Mouse (Mus musculus) neural tube, embryonic 13.5 days (tissue): ENCODE measurements around the gene Anks4b. TPM values are rescaled to one million over a fixed set of nuclear protein-coding genes. Genes with fewer than 3 reads are reported as not detected.

Experiments used
- ATAC-seq: fragments of 200-750 bp; cut with Nextera tagmentation; 2 replicates; pipeline ENCODE4 v1.8.0; 2017; ENCODE audit warnings: low read depth, mild to moderate bottlenecking, moderate TSS enrichment, moderate library complexity
- H3K27ac ChIP-seq: fragments of 300-500 bp; sonication (generic); replicated peaks from 2 replicates; pipeline ENCODE4 v1.5.1; 2015; ENCODE audit warnings: moderate library complexity, mild to moderate bottlenecking, inconsistent platforms
- H3K27me3 ChIP-seq: fragments of 300-500 bp; sonication (generic); 2 replicates; pipeline ENCODE4 v1.6.1; 2015; ENCODE audit warnings: mild to moderate bottlenecking, inconsistent platforms
- H3K36me3 ChIP-seq: fragments of 300-500 bp; sonication (generic); 2 replicates; pipeline ENCODE4 v1.6.1; 2015; ENCODE audit warnings: mild to moderate bottlenecking, inconsistent platforms
- H3K4me1 ChIP-seq: fragments of 300-500 bp; sonication (generic); replicated peaks from 2 replicates; pipeline ENCODE4 v1.6.1; 2015; ENCODE audit warnings: inconsistent platforms
- H3K4me2 ChIP-seq: fragments of 300-500 bp; sonication (generic); 2 replicates; pipeline ENCODE4 v1.6.1; 2015; ENCODE audit warnings: inconsistent platforms, mild to moderate bottlenecking, moderate library complexity
- H3K4me3 ChIP-seq: fragments of 300-500 bp; sonication (generic); 2 replicates; pipeline ENCODE4 v1.5.1; 2015; ENCODE audit warnings: mild to moderate bottlenecking, inconsistent platforms
- H3K9ac ChIP-seq: fragments of 300-500 bp; sonication (generic); 2 replicates; pipeline ENCODE4 v1.6.1; 2015; ENCODE audit warnings: moderate library complexity, mild to moderate bottlenecking, inconsistent platforms
- H3K9me3 ChIP-seq: fragments of 300-500 bp; sonication (generic); 2 replicates; pipeline ENCODE4 v1.6.1; 2016; ENCODE audit warnings: inconsistent platforms
- WGBS: fragments of 180-500 bp; shearing (Covaris S2); methylation state at CpG from one replicate; pipeline ENCODE4 v1.1.7; 2015; 5-methylcytosine and 5-hydroxymethylcytosine counted together
- polyA plus RNA-seq: library from polyadenylated mRNA; unstranded; fragments of >200 nt; fragmentation: Nextera tagmentation; extraction: Ambion mirVana; gene quantifications from 2 replicates; pipeline ENCODE4 v1.2.1, GENCODE M21; 2015

Anks4b gene
- polyA plus RNA-seq, 1 experiment from 2014 or later, result not detected

DNA sequence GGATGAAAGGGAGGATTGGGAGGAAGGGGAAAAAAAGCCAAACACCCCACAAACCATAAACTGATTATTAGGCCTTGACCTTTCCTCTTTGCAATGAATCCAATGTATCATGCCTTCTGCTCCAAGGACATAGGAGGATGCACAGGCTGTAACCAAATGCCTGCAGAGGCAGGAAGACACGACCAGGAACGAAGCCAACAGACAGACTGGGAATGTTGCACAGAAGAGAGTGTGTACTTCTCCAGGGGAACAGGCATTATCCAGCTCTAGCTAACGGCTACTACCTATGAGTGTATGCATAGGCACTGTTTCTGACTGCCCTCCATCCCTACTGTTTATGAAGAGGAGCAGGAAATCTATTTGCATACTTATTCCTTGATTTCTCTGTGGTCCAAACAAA is 18.5 kb downstream of the Anks4b start:
- Histone ChIP-seq H3K27me3 (no peaks in the 10 kb centered on the region), H3K27ac (no peak overlapping the region), H3K9ac (no peak overlapping the region), H3K4me1 (0 out of 2 replicates have a peak, but pooled peaks cover 4% of the 10 kb centered on the region), H3K4me2 (no peak overlapping the region), H3K36me3 (no peaks in the 10 kb centered on the region), H3K9me3 (no peaks in the 10 kb centered on the region), H3K4me3 (no peak overlapping the region)
- ATAC-seq, result no peak
- WGBS, result 78% methylated on average over 3 of the region's 3 CpGs

GRCm38 (mm10) chr7:120192816-120193215 is 19.2 kb downstream of the Anks4b start:
- Histone ChIP-seq H3K36me3 (no peaks in the 10 kb centered on the region), H3K4me1 (0 out of 2 replicates have a peak, but pooled peaks cover 4% of the 10 kb centered on the region), H3K9me3 (no peaks in the 10 kb centered on the region), H3K4me3 (no peak overlapping the region), H3K27ac (no peak overlapping the region), H3K27me3 (no peaks in the 10 kb centered on the region), H3K4me2 (no peak overlapping the region), H3K9ac (no peak overlapping the region)
- ATAC-seq, result no peak
- 86% methylated on average over 6 of the region's 6 CpGs for WGBS

DNA sequence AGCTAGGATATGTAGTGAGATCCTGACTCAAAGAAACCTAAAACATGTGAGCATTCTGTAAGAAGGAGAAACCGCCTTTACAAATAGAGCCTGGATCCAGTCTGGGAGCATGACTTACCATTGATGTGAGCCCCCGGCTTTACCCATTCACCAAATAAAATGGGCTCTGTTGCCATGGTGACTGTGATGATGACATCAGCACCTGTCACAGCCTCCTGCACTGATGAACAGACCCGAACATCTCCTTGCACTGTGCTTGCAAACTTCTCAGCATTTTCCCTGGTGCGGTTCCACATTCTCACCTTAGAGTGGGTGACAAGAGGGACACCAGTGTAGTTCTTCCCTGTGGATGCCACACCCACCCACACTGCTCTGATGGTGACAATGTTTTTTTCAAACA is 21.5 kb downstream of the Anks4b start:
- Histone ChIP-seq H3K36me3 (no peaks in the 10 kb centered on the region), H3K4me1 (no peaks in the 10 kb centered on the region), H3K4me3 (no peak overlapping the region), H3K27ac (no peak overlapping the region), H3K27me3 (peaks cover 10% of the 10 kb centered on the region), H3K9me3 (no peaks in the 10 kb centered on the region), H3K9ac (no peak overlapping the region), H3K4me2 (no peak overlapping the region)
- no peak for ATAC-seq
- 66% methylated on average over 4 of the region's 4 CpGs for WGBS

DNA sequence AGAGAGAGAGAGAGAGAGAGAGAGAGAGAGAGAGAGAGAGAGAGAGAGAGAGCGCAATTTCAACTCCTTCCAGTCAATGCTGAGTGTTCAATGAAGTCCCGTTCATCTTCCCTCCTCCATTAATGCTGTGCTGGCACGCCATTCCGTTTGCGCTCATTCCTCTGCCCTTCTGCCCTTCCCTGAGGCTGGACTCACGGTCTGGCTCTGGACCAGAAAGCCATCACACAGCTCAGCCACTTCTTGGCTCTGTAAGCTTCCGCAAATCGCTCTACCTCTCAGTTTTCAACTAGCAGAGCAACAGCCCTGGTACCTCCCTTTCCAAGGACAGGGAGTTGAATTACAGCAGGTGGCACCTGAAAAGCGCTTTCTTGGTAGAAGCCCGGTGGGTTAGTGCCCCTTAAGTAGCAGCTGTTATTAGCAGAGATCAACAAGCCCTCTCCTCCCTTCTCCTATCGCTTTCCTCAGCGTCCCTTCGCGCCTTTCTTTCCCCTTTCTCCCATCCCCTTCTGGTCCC is 27.6 kb downstream of the Anks4b start:
- WGBS, result 1% methylated on average over 13 of the region's 14 CpGs
- Histone ChIP-seq H3K4me1 (peaks cover 12% of the 10 kb centered on the region), H3K9ac (peak overlapping the region; percentile 52; the same call in 1 of the 2 replicates), H3K36me3 (no peaks in the 10 kb centered on the region), H3K4me2 (peak overlapping the region; percentile 50), H3K9me3 (no peaks in the 10 kb centered on the region), H3K27ac (no peak overlapping the region), H3K4me3 (peak overlapping the region; percentile 25), H3K27me3 (peaks cover 40% of the 10 kb centered on the region)
- ATAC-seq, result no peak

DNA sequence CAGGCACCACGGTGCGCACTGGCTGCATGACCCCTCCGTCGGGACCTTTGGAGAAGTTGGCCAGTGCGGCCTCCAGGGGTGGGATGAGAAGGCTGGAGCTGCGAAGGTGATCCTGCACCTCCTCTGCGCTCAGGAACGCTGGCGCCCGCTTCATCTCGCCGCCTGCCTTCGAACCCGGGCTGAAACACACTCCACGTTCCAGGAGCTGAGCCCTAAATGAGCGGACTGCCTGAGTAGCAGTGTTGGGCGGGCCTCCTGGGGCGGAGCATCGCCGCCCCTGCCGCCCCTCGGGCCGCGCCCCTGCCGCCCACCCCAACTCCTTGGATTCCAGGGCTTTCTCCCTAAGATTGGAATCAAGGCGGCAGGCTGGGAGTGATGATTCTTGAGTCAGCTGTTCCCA is 28.1 kb downstream of the Anks4b start, which contains the start of gene Crym:
TSS of gene Crym (minus strand) at position 341 of the 400 bp plus-strand sequence.
- no peak for ATAC-seq
- peaks cover 12% of the 10 kb centered on the region for H3K4me1 ChIP-seq
- H3K9ac ChIP-seq, result peak within 1 kb of the TSS; percentile 52; the same call in 1 of the 2 replicates
- H3K4me3 ChIP-seq, result peak within 1 kb of the TSS; percentile 25
- peak within 1 kb of the TSS; percentile 50 for H3K4me2 ChIP-seq
- no peaks in the 10 kb centered on the region for H3K36me3 ChIP-seq
- H3K27ac ChIP-seq, result no peak within 1 kb of the TSS
- 1% methylated on average over 26 of the region's 26 CpGs for WGBS
- no peaks in the 10 kb centered on the region for H3K9me3 ChIP-seq
- peaks cover 40% of the 10 kb centered on the region for H3K27me3 ChIP-seq

GRCm38 (mm10) chr7:120203789-120204188 is 30.1 kb downstream of the Anks4b start, which contains the start of gene Abca14:
Abca14 (plus strand) TSS chr7:120203961.
- Histone ChIP-seq H3K27ac (no peak within 1 kb of the TSS), H3K4me2 (peak within 1 kb of the TSS; percentile 20; the same call in 1 of the 2 replicates), H3K36me3 (no peaks in the 10 kb centered on the region), H3K27me3 (peaks cover 40% of the 10 kb centered on the region), H3K4me1 (peaks cover 12% of the 10 kb centered on the region), H3K4me3 (no peak within 1 kb of the TSS), H3K9ac (no peak within 1 kb of the TSS), H3K9me3 (no peaks in the 10 kb centered on the region)
- 6% methylated on average over 26 of the region's 26 CpGs for WGBS
- ATAC-seq, result peak; percentile 65; the same call in 1 of the 2 replicates

DNA sequence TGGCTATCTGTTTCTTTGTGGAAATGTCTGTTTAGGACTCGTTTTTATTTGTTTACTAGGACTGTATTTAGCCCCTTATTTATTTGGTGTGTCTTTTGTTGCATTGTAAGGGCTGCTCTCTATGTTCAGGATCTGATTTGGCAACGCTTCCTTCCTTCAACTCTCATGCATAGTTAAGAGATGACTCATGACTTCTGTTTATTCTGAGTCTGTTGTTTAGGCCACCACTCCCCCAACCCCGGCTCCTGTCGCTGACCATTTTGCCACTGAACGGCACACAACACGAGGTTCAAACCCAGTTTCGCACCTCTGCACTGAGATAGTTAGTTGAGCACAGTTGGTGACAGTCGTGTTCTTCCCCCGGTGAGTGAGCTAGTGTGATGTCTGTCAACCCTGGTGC is 32.3 kb downstream of the Anks4b start:
- Histone ChIP-seq H3K27ac (no peak overlapping the region), H3K4me3 (no peak overlapping the region), H3K27me3 (peaks cover 22% of the 10 kb centered on the region), H3K9me3 (no peaks in the 10 kb centered on the region), H3K36me3 (no peaks in the 10 kb centered on the region), H3K9ac (no peak overlapping the region), H3K4me2 (no peak overlapping the region), H3K4me1 (peaks cover 12% of the 10 kb centered on the region)
- 76% methylated on average over 9 of the region's 9 CpGs for WGBS
- ATAC-seq, result no peak

DNA sequence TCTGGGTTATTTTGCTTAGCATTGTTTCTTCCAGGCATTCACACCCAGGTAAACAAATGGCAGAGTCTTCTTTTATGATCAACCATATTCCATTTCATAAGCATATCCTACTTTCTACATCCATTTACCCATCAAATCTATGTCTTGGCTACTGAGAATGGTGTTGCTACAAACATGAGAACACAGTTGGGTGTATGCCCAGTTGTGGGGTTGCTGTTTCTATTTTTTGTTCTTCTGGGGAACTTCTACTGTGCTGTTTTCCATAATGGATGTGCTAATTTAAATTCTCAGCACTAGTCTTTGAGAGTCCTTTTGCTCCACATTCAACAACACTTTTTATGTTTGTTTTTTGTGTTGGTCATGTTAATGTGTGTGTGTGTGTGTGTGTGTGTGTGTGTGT is 54.9 kb downstream of the Anks4b start:
- H3K9me3 ChIP-seq, result no peaks in the 10 kb centered on the region
- H3K9ac ChIP-seq, result no peak overlapping the region
- H3K4me2 ChIP-seq, result no peak overlapping the region
- no peak for ATAC-seq
- H3K27me3 ChIP-seq, result no peaks in the 10 kb centered on the region
- H3K4me3 ChIP-seq, result no peak overlapping the region
- H3K4me1 ChIP-seq, result no peaks in the 10 kb centered on the region
- no peaks in the 10 kb centered on the region for H3K36me3 ChIP-seq
- H3K27ac ChIP-seq, result no peak overlapping the region

Other genes starting within 250 kb of the Anks4b start
- 0.10 TPM in 1 of 2 replicates, not detected in the other for gene Dnah3, start 78.6 kb upstream of the Anks4b start, polyA plus RNA-seq
- 12.7 and 14.3 TPM in 2 replicates for gene Tmem159, start 71.5 kb upstream of the Anks4b start, polyA plus RNA-seq
- gene Zp2, start 28.6 kb upstream of the Anks4b start, polyA plus RNA-seq, result not detected in 2 replicates
- 5.6 and 5.9 TPM in 2 replicates for gene Crym, start 28.3 kb downstream of the Anks4b start, polyA plus RNA-seq
- not detected in 2 replicates for gene Abca14, start 30.1 kb downstream of the Anks4b start, polyA plus RNA-seq
- gene Abca15, start 154.8 kb downstream of the Anks4b start, polyA plus RNA-seq, result not detected in 2 replicates
- gene Abca16, start 235.8 kb downstream of the Anks4b start, polyA plus RNA-seq, result not detected in 2 replicates